Mouse (Mus musculus) limb, embryonic 12.5 days (tissue): ENCODE data around the gene Wwox. TPM values are rescaled to one million over a fixed set of nuclear protein-coding genes. Genes with fewer than 3 reads are reported as not detected.

Experiments used
- ATAC-seq: fragments of 200-750 bp; cut with Nextera tagmentation; 2 replicates; pipeline ENCODE4 v1.8.0; 2017; ENCODE audit warnings: low read depth, moderate TSS enrichment; ENCODE audit not compliant: insufficient number of reproducible peaks, insufficient read depth, low FRiP score, low TSS enrichment
- H3K27ac ChIP-seq: fragments of 300-500 bp; sonication (generic); 2 replicates; pipeline ENCODE4 v1.5.1; 2016; ENCODE audit warnings: mild to moderate bottlenecking, moderate library complexity
- H3K27me3 ChIP-seq: fragments of 300-500 bp; sonication (generic); 2 replicates; pipeline ENCODE4 v1.6.1; 2016; ENCODE audit warnings: mild to moderate bottlenecking, moderate library complexity
- H3K36me3 ChIP-seq: fragments of 300-500 bp; sonication (generic); 2 replicates; pipeline ENCODE4 v1.6.1; 2016; ENCODE audit warnings: mild to moderate bottlenecking, moderate library complexity
- H3K4me1 ChIP-seq: fragments of 300-500 bp; sonication (generic); replicated peaks from 2 replicates; pipeline ENCODE4 v1.6.1; 2016
- H3K4me2 ChIP-seq: fragments of 300-500 bp; sonication (generic); 2 replicates; pipeline ENCODE4 v1.6.1; 2016; ENCODE audit warnings: mild to moderate bottlenecking, moderate library complexity
- H3K4me3 ChIP-seq: fragments of 300-500 bp; sonication (generic); replicated peaks from 2 replicates; pipeline ENCODE4 v1.5.1; 2016; ENCODE audit warnings: mild to moderate bottlenecking
- H3K9ac ChIP-seq: fragments of 300-500 bp; sonication (generic); replicated peaks from 2 replicates; pipeline ENCODE4 v1.6.1; 2016; ENCODE audit warnings: mild to moderate bottlenecking, moderate library complexity
- H3K9me3 ChIP-seq: fragments of 300-500 bp; sonication (generic); 2 replicates; pipeline ENCODE4 v1.6.1; 2016; ENCODE audit warnings: mild to moderate bottlenecking, moderate library complexity
- WGBS: fragments of 180-500 bp; shearing (Covaris S2); methylation state at CpG from one replicate; pipeline ENCODE4 v1.1.7; 2016; 5-methylcytosine and 5-hydroxymethylcytosine counted together
- polyA plus RNA-seq: library from polyadenylated mRNA; unstranded; fragments of >200 nt; fragmentation: Nextera tagmentation; extraction: Ambion mirVana; gene quantifications from 2 replicates; pipeline ENCODE4 v1.2.1, GENCODE M21; 2016

The Wwox gene
- polyA plus RNA-seq, 1 experiment from 2014 or later, result 10.2 TPM

DNA sequence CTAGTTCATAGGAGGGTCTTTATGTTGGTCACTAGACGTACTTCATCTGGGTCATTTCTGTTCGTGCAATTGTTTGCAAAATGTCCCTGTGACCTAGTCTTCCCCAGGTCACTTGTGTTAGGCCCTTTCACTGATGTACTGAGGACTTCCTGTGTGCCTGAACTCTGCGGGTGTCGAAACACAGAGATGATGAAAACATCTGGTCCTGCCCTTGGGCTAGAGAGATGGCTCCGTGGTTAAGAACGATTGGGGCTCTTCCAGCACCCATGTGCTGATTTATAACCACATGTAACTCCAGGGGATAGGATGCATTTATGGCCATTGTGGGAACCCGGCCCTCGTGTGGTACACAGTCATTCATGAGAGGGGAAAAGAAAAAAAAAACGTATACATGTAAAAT lies 392.1 kb downstream of the Wwox start:
- H3K4me2 ChIP-seq, result no peak overlapping the region
- no peak overlapping the region for H3K9ac ChIP-seq
- ATAC-seq, result no peak
- no peak overlapping the region for H3K27ac ChIP-seq
- H3K4me3 ChIP-seq, result no peak overlapping the region
- 57% methylated on average over 9 of the region's 9 CpGs for WGBS
- no peaks in the 10 kb centered on the region for H3K4me1 ChIP-seq
- H3K36me3 ChIP-seq, result no peaks in the 10 kb centered on the region
- no peaks in the 10 kb centered on the region for H3K27me3 ChIP-seq
- no peaks in the 10 kb centered on the region for H3K9me3 ChIP-seq

DNA sequence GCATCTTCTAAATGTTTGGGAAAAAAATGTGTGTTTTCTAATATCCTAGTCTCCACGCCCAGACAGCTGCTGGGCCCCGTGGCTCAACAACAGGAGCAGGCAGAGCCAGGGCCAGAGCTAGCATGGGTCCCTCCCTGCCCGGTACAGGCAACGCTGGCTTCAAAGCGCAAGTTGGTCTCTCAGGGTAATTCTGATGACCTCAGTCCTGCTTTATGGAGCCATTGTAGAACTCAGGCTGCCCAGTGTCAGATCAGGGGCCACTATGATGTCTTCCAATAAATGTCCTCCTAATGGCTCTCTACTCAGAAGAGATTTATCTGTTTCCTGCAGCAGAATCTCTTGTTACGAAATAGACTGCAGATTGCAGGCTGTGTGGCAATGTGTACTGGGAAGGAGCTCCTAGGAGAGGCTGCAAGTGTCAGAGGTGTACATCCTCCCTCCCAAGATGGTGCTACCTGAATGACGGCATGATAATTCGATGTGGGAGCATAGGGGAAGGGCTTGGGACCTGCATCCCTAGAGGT lies 392.9 kb downstream of the Wwox start:
- Histone ChIP-seq H3K36me3 (no peaks in the 10 kb centered on the region), H3K27me3 (no peaks in the 10 kb centered on the region), H3K4me1 (no peaks in the 10 kb centered on the region), H3K4me2 (no peak overlapping the region), H3K4me3 (no peak overlapping the region), H3K9me3 (no peaks in the 10 kb centered on the region), H3K9ac (no peak overlapping the region), H3K27ac (no peak overlapping the region)
- no peak for ATAC-seq
- WGBS, result 60% methylated on average over 8 of the region's 8 CpGs

DNA sequence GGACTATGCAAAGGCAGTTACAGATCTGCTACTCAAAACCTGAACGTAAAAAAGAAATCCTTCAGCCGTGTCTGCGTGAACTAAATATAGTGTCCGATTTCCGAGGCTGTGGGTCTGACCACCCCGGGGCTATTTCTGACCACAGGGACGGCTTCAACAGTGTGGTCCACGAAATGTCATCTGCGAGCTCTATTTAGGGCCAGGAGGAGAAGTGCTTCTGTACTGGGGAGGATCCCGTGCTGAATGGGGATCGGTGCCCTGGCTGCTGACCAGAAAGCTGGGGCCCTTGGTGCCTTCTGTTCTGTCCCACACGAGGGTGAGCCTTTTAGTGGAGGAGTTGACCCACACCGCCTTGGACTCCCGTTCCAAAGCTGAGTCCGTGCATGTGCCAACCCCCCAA lies 395.3 kb downstream of the Wwox start:
- no peak for ATAC-seq
- Histone ChIP-seq H3K9me3 (no peaks in the 10 kb centered on the region), H3K36me3 (no peaks in the 10 kb centered on the region), H3K9ac (no peak overlapping the region), H3K27ac (no peak overlapping the region), H3K4me3 (no peak overlapping the region), H3K4me1 (no peaks in the 10 kb centered on the region), H3K4me2 (no peak overlapping the region), H3K27me3 (no peaks in the 10 kb centered on the region)
- WGBS, result 84% methylated on average over 15 of the region's 15 CpGs

DNA sequence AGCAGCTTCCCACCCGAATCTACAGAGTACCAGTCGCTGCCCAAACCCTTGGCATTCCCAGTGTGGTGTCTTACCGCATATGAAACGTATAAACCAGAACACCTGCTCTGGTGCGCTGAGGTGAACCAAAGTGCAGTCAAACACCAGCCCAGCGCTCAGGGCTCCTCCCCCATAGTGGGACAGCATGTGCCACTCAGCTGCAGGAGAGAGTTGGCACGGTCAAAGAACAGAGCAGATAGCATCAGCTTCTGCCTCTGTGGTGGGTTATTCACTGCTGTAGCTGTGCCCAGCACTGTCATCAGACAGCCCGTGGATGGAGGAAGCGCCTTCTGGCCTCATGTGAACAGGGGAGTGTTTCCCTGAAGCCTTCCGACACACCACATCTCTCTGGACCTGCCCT lies 400.5 kb downstream of the Wwox start:
- Histone ChIP-seq H3K9me3 (no peaks in the 10 kb centered on the region), H3K4me3 (no peak overlapping the region), H3K4me2 (no peak overlapping the region), H3K27me3 (0 out of 2 replicates have a peak, but pooled peaks cover 6% of the 10 kb centered on the region), H3K27ac (no peak overlapping the region), H3K4me1 (no peaks in the 10 kb centered on the region), H3K9ac (no peak overlapping the region), H3K36me3 (no peaks in the 10 kb centered on the region)
- ATAC-seq, result no peak
- WGBS, result 86% methylated on average over 10 of the region's 10 CpGs

DNA sequence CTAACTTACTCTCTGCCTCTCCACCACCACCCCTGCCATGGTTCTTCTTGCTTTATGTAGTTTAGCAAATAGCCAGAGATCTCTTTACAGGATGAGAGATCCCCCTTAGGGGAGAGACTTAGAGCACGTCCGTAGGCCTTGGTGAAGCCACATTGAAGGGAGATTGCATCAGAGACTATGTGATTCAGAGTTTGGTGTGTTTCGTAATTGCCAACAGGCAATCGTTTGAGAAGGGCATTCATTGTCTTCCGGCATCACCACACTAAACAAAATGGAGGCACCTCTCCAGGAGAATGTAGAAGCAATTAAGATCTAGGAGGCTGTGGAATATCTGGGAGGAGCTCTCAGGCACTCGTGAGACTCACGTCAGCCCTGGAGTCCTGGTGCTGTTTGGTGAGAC lies 408.2 kb downstream of the Wwox start:
- H3K36me3 ChIP-seq, result no peaks in the 10 kb centered on the region
- no peak for ATAC-seq
- H3K4me1 ChIP-seq, result no peaks in the 10 kb centered on the region
- H3K9me3 ChIP-seq, result no peaks in the 10 kb centered on the region
- peaks cover 18% of the 10 kb centered on the region; the same call in 1 of the 2 replicates for H3K27me3 ChIP-seq
- H3K4me2 ChIP-seq, result no peak overlapping the region
- H3K27ac ChIP-seq, result no peak overlapping the region
- H3K9ac ChIP-seq, result no peak overlapping the region
- 85% methylated on average over 7 of the region's 7 CpGs for WGBS
- no peak overlapping the region for H3K4me3 ChIP-seq

DNA sequence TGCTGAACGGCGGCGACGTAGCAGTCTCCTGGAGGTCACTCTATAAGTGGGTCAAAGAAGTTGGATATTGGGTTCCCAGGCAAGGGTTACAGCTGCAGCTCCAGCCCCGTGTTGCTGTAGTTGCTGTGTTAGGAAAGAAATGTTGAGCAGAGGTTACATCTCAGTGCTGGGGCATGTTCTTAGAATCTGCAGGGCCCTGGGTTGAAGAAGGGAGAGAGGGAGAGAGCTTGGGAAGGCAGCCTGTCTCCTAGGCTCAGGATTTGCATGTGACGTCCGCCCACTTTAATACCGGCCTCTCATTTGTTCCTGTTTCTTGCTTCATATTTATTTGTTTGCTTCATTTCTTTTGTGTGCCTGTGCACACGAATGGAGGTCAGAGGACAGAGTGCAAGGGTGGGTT lies 410.0 kb downstream of the Wwox start:
- Histone ChIP-seq H3K27me3 (peaks cover 16% of the 10 kb centered on the region; the same call in 1 of the 2 replicates), H3K9ac (no peak overlapping the region), H3K9me3 (no peaks in the 10 kb centered on the region), H3K4me1 (no peaks in the 10 kb centered on the region), H3K27ac (no peak overlapping the region), H3K36me3 (no peaks in the 10 kb centered on the region), H3K4me3 (no peak overlapping the region), H3K4me2 (no peak overlapping the region)
- 78% methylated on average over 9 of the region's 9 CpGs for WGBS
- no peak for ATAC-seq

DNA sequence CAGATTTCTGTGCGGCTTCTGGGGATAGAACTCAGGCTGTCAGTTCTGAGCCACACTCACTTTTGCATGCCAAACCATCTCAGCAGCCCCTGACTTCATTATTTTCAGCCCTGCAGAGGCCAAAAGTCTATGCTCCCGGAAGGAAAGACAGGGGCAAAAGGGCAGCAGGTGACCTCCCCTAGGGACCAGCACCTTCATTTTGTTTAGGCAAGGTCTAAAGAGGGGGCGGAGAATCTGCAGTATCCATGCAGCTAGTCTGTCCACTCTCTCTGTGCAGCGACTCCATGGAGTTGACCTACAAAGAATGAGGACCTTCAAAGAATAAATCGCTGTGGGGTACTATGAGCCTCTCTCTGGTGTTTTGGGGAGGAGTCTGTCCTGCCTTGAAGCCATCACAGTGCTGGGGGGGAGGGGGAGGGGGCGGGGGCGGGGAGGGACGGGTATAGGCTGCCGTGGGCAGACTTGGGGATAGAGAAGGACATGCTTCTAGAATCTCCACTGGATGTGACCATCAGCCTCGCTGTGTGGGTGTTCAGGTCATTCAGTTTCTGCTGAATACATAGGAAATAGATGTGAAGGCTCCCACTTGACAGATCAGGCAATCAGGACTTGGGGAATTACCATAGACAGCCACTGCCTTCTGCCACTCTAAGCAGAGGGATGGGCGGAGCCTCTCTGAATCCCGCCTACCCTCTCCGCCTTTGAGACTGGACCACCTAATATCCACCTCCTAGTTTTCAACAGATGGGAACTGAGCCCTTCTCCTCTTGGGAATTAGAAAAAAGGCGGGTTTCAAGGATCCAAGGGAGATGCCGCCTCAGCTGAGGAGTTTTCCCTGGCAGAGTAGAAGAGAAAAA lies 410.8 kb downstream of the Wwox start:
- Histone ChIP-seq H3K4me2 (no peak overlapping the region), H3K36me3 (no peaks in the 10 kb centered on the region), H3K4me1 (no peaks in the 10 kb centered on the region), H3K9ac (no peak overlapping the region), H3K27ac (no peak overlapping the region), H3K9me3 (no peaks in the 10 kb centered on the region), H3K4me3 (no peak overlapping the region), H3K27me3 (peaks cover 12% of the 10 kb centered on the region; the same call in 1 of the 2 replicates)
- ATAC-seq, result no peak
- WGBS, result 39% methylated on average over 15 of the region's 15 CpGs

DNA sequence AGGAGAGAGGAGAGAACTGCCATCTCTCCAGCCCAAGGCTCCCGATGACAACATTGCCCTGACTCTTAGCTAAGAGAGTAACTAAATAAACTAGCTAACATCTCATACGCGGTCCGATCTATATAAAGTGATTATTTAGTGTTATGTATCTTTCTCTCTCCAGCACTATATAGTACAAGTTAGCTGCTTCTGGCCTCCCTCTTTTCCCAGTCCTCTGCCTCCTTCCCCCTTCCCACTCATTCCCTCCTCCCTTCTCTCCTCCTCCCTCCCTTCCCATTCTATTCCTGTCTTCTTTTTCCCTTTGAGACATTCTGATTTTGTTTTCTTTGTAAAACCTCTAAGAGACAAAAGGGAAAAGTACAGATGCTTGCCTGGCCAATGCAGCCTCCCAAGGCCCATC lies 414.3 kb downstream of the Wwox start:
- H3K4me3 ChIP-seq, result no peak overlapping the region
- no peaks in the 10 kb centered on the region for H3K36me3 ChIP-seq
- H3K4me2 ChIP-seq, result no peak overlapping the region
- peaks cover 12% of the 10 kb centered on the region; the same call in 1 of the 2 replicates for H3K27me3 ChIP-seq
- no peaks in the 10 kb centered on the region for H3K4me1 ChIP-seq
- no peak overlapping the region for H3K27ac ChIP-seq
- no peak overlapping the region for H3K9ac ChIP-seq
- H3K9me3 ChIP-seq, result no peaks in the 10 kb centered on the region
- ATAC-seq, result no peak
- WGBS, result 92% methylated on average over 4 of the region's 4 CpGs

DNA sequence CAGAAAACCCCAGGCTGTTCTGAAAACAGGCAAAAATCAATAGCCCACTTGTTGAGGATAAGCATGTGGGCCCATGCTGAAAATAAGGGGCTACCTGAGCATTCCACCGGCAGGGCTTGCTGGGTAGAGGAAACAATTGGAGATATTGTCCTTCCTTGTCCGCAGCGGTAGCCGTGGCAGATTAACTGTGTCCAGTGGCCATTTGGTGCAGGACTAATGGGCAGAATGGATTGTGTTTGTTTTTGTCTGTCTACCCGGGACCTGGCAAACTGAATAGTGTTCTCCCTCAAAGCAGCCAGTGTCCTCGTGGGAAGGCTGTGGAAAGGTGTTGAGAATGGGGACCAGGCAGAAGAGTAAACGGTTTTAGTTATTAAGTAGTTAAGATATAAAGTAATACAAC lies 416.4 kb downstream of the Wwox start:
- H3K4me2 ChIP-seq, result no peak overlapping the region
- H3K9ac ChIP-seq, result no peak overlapping the region
- 61% methylated on average over 7 of the region's 7 CpGs for WGBS
- H3K36me3 ChIP-seq, result no peaks in the 10 kb centered on the region
- H3K27ac ChIP-seq, result no peak overlapping the region
- no peaks in the 10 kb centered on the region for H3K4me1 ChIP-seq
- H3K9me3 ChIP-seq, result no peaks in the 10 kb centered on the region
- H3K4me3 ChIP-seq, result no peak overlapping the region
- no peak for ATAC-seq
- 0 out of 2 replicates have a peak, but pooled peaks cover 4% of the 10 kb centered on the region for H3K27me3 ChIP-seq

DNA sequence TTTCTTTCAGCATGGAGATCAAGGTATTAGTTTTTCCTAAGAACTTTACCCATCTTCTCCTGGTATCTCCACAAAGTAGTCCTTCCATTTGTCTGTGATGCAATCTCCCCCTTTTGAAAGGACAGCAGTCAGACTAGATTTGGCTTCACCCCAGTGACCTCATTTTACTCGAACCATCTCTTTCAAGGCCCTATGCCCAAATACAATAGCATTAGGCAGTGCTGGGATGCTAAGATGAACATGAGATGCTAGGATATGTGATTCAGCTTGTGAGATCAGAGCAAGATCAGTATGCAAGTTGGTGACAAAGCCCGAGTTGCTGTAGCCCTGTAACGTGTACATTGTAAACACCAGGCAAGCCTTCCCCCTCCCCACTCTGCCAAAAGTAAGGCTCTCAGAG lies 426.5 kb downstream of the Wwox start:
- no peaks in the 10 kb centered on the region for H3K36me3 ChIP-seq
- H3K27ac ChIP-seq, result no peak overlapping the region
- H3K4me1 ChIP-seq, result no peaks in the 10 kb centered on the region
- no peak overlapping the region for H3K4me3 ChIP-seq
- H3K9me3 ChIP-seq, result no peaks in the 10 kb centered on the region
- 80% methylated on average over 3 of the region's 3 CpGs for WGBS
- H3K27me3 ChIP-seq, result peaks cover 5% of the 10 kb centered on the region; the same call in 1 of the 2 replicates
- ATAC-seq, result no peak
- H3K4me2 ChIP-seq, result no peak overlapping the region
- H3K9ac ChIP-seq, result no peak overlapping the region

DNA sequence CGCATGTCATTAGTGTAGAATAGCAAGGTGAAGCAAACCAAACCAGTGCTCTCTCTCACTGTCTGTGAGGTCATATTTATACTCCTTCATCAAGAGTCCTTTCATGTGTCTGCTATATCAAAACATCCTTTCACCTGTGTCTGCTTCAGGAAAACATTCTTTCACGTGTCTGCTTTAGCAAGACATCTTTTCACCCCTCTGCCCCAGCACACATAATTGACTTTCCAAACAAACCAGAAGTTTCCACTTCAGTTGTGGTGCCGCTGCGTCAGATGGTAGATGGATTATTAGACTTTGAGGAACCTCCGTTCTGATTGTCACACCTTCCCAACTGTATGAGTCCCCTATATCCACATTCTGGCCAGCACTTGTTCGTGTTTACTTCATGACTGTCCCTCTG lies 429.9 kb downstream of the Wwox start:
- H3K27me3 ChIP-seq, result no peaks in the 10 kb centered on the region; the same call in 1 of the 2 replicates
- no peak overlapping the region for H3K4me2 ChIP-seq
- no peak overlapping the region for H3K4me3 ChIP-seq
- WGBS, result 94% methylated on average over 6 of the region's 6 CpGs
- H3K9ac ChIP-seq, result no peak overlapping the region
- no peaks in the 10 kb centered on the region for H3K36me3 ChIP-seq
- no peaks in the 10 kb centered on the region for H3K9me3 ChIP-seq
- no peak for ATAC-seq
- H3K27ac ChIP-seq, result no peak overlapping the region
- H3K4me1 ChIP-seq, result no peaks in the 10 kb centered on the region
